17 mouse cellular contexts compared by ENCODE assay signal in genomic region chr17:63203582-63204190, GRCm38 (mm10).
DNase-seq lines count a peak whose midpoint lies in the region; ATAC-seq and TF ChIP-seq lines count a peak whose summit lies in the region.
"Had no signal": no experiment of that assay in that cellular context is flagged by ENCODE, and none has a peak within 500 bp of the region (broad histone marks: within the 10 kb centered on the region; RNA-seq: fewer than 3 reads in every experiment).

No protein-coding gene starts in this region.

- no peak for DNase-seq in kidney, adult 8-10 months
- peak; percentile 12 for DNase-seq in ovary, adult 18-20 months (ENCODE audit: low spot score)
- DNase-seq in ovary, postnatal 10 days (ENCODE audit: low spot score) = no peak
- DNase-seq in limb, embryonic 10.5 days (ENCODE audit: low spot score) = no peak
- DNase-seq in left cerebral cortex, adult 2 months (ENCODE audit: extremely low spot score in 1 of 2, low spot score in 2 of 2) = no peak
- DNase-seq: cerebellum, adult 9-10 months; forebrain, postnatal 0 days; heart, adult 18-20 months; kidney, adult 11 months; lung, adult 18-20 months; thymus, adult 18-20 months had no signal

- H3K27me3 ChIP-seq in forebrain, embryonic 13.5 days = no peaks in the 10 kb centered on the region
- no peaks in the 10 kb centered on the region for H3K27me3 ChIP-seq in forebrain, embryonic 12.5 days
- no peaks in the 10 kb centered on the region for H3K27me3 ChIP-seq in kidney, embryonic 14.5 days (ENCODE audit: control insufficient read depth, insufficient read depth, low read length)
- H3K27me3 ChIP-seq in limb, embryonic 10.5 days (ENCODE audit: low read depth, poor library complexity, severe bottlenecking) = no peaks in the 10 kb centered on the region
- H3K27me3 ChIP-seq: limb, embryonic 12.5 days had no signal

- 87% methylated on average over 8 of the region's 8 CpGs for WGBS in forebrain, embryonic 13.5 days
- WGBS in forebrain, embryonic 12.5 days = 86% methylated on average over 8 of the region's 8 CpGs
- WGBS in kidney, embryonic 14.5 days = 45% methylated on average over 8 of the region's 8 CpGs
- WGBS in limb, embryonic 10.5 days = 77% methylated on average over 8 of the region's 8 CpGs

- H3K4me3 ChIP-seq in forebrain, embryonic 13.5 days = no peak overlapping the region
- H3K4me3 ChIP-seq in forebrain, embryonic 12.5 days (replicated peaks) = no peak overlapping the region
- no peak overlapping the region for H3K4me3 ChIP-seq in kidney, embryonic 14.5 days (ENCODE audit: low read length)
- no peak overlapping the region for H3K4me3 ChIP-seq in limb, embryonic 10.5 days
- no peak overlapping the region for H3K4me3 ChIP-seq in left cerebral cortex, adult 2 months
- H3K4me3 ChIP-seq: layer of hippocampus, adult 2 months; limb, embryonic 12.5 days had no signal

- no peaks in the 10 kb centered on the region for H3K4me1 ChIP-seq in forebrain, embryonic 13.5 days
- peaks cover 5% of the 10 kb centered on the region; the same call in 1 of the 2 replicates for H3K4me1 ChIP-seq in forebrain, embryonic 12.5 days
- H3K4me1 ChIP-seq in kidney, embryonic 14.5 days (ENCODE audit: control insufficient read depth, insufficient read depth, low read length) = peaks cover 5% of the 10 kb centered on the region; the same call in 1 of the 2 replicates
- H3K4me1 ChIP-seq in limb, embryonic 10.5 days = peaks cover 11% of the 10 kb centered on the region; the same call in 1 of the 2 replicates

- no peak overlapping the region for H3K4me2 ChIP-seq in forebrain, embryonic 13.5 days
- no peak overlapping the region for H3K4me2 ChIP-seq in forebrain, embryonic 12.5 days
- no peak overlapping the region for H3K4me2 ChIP-seq in kidney, embryonic 14.5 days (replicated peaks; ENCODE audit: low read depth, low read length)
- H3K4me2 ChIP-seq: limb, embryonic 12.5 days had no signal

- H3K9me3 ChIP-seq in forebrain, embryonic 13.5 days (replicated peaks) = no peaks in the 10 kb centered on the region
- H3K9me3 ChIP-seq in forebrain, embryonic 12.5 days = no peaks in the 10 kb centered on the region
- no peaks in the 10 kb centered on the region for H3K9me3 ChIP-seq in kidney, embryonic 14.5 days (ENCODE audit: control insufficient read depth, low read length)
- no peaks in the 10 kb centered on the region for H3K9me3 ChIP-seq in limb, embryonic 10.5 days (replicated peaks)
- H3K9me3 ChIP-seq: limb, embryonic 12.5 days had no signal

- no peak overlapping the region for H3K27ac ChIP-seq in forebrain, embryonic 13.5 days
- no peak overlapping the region for H3K27ac ChIP-seq in forebrain, embryonic 12.5 days
- H3K27ac ChIP-seq in kidney, embryonic 14.5 days (ENCODE audit: low read depth, low read length) = peak overlapping the region; percentile 30; the same call in 1 of the 2 replicates
- peak overlapping the region; percentile 31; the same call in 1 of the 2 replicates for H3K27ac ChIP-seq in limb, embryonic 10.5 days
- no peak overlapping the region for H3K27ac ChIP-seq in left cerebral cortex, adult 2 months
- H3K27ac ChIP-seq: hindbrain, postnatal 0 days; layer of hippocampus, adult 2 months; limb, embryonic 12.5 days had no signal

- no peak overlapping the region for H3K9ac ChIP-seq in forebrain, embryonic 13.5 days
- H3K9ac ChIP-seq in forebrain, embryonic 12.5 days = no peak overlapping the region
- H3K9ac ChIP-seq in kidney, embryonic 14.5 days (ENCODE audit: low read depth, low read length) = no peak overlapping the region
- H3K9ac ChIP-seq: forebrain, postnatal 0 days; limb, embryonic 12.5 days had no signal

- TF ChIP-seq CTCF in left cerebral cortex, adult 2 months (IDR thresholded peaks at IDR 0.05) = no peak

- ATAC-seq in forebrain, embryonic 13.5 days = 0 out of 2 replicates have a peak, but pooled peaks have one; percentile 34
- ATAC-seq in forebrain, embryonic 12.5 days (ENCODE audit: low FRiP score) = no peak
- peak; percentile 88 for ATAC-seq in kidney, embryonic 14.5 days (ENCODE audit: low FRiP score, low TSS enrichment)
- ATAC-seq: forebrain, postnatal 0 days had no signal

- H3K36me3 ChIP-seq in forebrain, embryonic 13.5 days (ENCODE audit: poor library complexity, severe bottlenecking) = no peaks in the 10 kb centered on the region
- no peaks in the 10 kb centered on the region for H3K36me3 ChIP-seq in forebrain, embryonic 12.5 days (replicated peaks)
- H3K36me3 ChIP-seq in kidney, embryonic 14.5 days (ENCODE audit: control insufficient read depth, insufficient read depth, low read length) = no peaks in the 10 kb centered on the region
- no peaks in the 10 kb centered on the region for H3K36me3 ChIP-seq in limb, embryonic 10.5 days
- H3K36me3 ChIP-seq: limb, embryonic 12.5 days had no signal

- intact Hi-C loops in left cerebral cortex, adult 2 months (cut with DNase I) = no loop called here

Comparison
In these comparisons a context has a peak if more than half of its experiments do, and no peak if none do; other contexts are left out.
1. H3K27ac ChIP-seq: peak in kidney, embryonic 14.5 days (single experiment) and limb, embryonic 10.5 days (single experiment); none in forebrain, embryonic 13.5 days (single experiment), forebrain, embryonic 12.5 days (single experiment) and left cerebral cortex, adult 2 months (single experiment).